Mouse (Mus musculus): Measurements from ENCODE around the gene Oxsm. TPM values are rescaled to one million over a fixed set of nuclear protein-coding genes. Genes with fewer than 3 reads are reported as not detected.

Gene Oxsm
- 10 to 100 TPM; 11.0 to 11.8 TPM for total RNA-seq (2021)
- long read RNA-seq, experiment 1, partial matches to known transcripts = 0 of 5 reads
- long read RNA-seq, experiment 1, other reads (novel, unspliced or antisense) = 4 of 5 reads
- long read RNA-seq, experiment 2, partial matches to known transcripts = 0 of 6 reads
- long read RNA-seq, experiment 2, other reads (novel, unspliced or antisense) = 4 of 6 reads

DNA sequence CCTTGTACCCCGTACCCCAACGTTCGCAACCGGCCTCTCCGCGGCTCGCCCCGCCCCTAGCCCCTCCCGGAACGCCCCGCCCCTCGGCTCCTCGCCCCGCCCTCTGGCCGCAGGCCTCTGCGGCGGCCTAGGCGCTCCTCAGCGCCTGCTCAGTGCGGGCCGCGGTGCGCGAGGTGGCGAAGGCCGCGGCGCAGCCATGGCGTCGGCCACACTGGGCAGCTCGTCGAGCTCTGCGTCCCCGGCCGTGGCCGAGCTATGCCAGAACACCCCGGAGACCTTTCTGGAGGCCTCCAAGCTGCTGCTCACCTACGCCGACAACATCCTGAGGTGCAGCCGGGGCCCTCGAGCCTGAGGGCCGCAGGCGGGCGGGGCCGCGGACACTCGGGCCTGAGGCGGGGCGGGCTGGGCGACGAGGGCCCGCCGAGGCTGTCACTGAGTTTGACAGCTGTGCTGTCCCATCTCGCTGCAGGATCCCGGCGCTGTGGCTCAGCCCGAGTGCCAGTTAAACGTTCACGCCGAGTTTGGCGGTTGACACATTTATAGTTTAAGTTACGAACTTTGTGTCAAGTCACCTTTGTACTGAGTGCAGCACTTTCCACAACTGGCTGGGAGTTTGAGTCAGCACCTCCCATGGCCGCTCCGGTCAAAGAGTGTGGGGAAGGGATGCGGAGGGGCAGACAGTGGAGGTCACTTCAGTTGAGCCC, at the start of gene Oxsm, which contains the start of gene Ngly1:
Oxsm (minus strand) TSS at position 638 of the 704 bp plus-strand sequence.
Ngly1 (plus strand) TSS at position 110 of the 704 bp plus-strand sequence.
- peak; percentile 94 for DNase-seq

DNA sequence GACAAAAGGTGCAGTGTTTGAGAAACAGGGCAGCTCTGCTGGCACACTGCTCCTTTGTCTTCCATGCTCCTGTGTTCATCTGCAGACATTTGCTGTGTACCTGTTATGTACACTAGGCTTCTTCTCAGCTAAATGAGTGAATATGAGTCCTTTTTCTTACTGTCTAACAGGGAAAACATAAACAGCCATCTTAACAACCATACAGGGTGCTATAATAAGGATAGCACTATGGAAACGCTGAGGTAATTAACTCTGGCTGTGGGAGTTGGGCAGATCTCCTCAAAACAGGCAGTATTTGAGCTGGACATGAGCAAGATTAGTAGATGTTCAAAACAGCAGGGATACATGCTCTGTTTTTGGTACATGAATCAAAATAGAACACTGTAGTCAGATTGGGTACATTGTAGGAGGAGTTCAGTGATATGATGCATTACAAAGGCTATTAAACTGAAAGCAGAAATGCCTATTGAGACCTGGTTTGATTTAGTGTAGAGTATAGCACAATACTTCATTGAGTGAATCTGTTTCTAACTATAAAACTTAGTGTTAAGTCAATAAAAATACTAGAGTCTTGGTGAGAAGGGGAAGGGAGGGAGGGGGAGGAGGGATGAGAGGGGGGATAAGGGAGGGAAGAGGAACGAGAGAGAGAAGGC, 47.3 kb upstream of the Oxsm start:
- no peak for DNase-seq

DNA sequence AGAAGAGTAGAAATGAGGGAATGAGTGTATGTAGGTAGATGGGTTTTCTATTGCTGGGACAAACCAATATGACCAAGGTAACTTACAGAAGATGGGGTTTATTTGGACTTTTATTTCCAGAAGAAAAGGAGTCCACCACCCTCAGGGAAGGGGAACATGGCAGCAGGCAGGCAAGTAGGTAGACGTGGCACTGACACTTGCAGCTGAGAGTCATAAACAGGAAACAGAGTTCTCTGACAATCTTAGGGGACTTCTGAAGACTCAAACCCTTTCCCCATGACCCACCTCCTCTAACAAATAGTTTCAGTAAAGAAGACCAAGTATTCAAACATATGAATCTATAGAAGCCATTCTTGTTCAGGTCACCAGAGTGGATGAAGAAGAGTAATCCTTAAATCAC, 44.3 kb upstream of the Oxsm start:
- no peak for DNase-seq

DNA sequence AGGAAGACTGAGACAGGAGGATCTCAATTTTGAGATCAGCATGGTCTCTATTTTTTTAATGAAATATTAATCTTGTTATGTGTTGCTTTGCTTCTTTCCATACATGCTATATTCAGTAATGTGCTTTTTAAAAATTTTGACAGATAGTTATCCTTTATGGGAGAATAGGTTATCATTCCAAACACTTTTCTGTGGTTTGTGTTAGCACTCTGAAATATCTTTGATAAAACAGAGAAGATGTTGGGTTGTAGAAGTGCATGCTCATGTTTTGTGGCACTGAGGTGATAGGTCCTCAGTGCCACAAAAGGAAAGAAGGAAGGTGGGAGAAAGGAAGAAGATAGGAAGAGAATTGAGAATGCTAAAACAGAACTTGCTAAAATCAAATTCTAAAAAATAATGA, 43.4 kb upstream of the Oxsm start:
- DNase-seq = no peak

DNA sequence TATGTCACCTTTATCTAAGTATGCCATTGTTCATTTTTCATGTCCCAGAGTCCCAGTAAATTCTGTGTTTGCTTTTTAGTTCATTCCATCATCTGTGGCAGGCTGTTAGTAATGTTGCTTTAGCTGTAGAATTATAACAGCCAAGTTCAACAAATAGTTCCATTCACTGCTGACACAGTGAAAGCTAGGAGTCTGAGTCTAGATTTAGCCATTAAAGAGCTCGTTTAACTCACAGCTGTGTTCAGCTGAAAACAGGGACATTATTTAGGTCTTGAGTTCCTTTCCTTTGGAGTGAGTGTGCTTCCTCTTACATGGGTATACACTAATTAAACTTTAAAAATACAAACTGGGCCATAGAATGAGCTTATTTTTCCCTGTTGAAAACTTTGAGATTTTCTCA, 42.8 kb upstream of the Oxsm start:
- DNase-seq = no peak

DNA sequence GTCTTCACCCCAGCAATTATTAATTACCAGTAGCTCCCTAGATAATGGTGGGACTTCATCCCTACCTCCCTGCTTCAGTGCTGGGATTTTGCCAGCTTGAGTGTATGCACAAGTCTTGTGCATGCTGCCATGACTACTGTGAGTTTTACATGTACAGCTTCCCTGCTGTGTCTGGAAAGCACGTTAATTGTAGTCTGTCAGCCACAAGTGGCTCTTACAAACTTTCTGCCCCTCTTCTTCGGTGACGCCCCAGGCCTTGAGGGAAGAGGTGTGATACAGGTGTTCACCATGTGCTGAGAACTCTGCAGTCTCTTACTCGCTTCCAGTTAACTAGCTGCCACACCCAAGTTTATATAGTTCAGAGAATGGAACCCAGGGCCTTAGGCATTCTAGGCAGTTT, 34.4 kb upstream of the Oxsm start:
- no peak for DNase-seq

DNA sequence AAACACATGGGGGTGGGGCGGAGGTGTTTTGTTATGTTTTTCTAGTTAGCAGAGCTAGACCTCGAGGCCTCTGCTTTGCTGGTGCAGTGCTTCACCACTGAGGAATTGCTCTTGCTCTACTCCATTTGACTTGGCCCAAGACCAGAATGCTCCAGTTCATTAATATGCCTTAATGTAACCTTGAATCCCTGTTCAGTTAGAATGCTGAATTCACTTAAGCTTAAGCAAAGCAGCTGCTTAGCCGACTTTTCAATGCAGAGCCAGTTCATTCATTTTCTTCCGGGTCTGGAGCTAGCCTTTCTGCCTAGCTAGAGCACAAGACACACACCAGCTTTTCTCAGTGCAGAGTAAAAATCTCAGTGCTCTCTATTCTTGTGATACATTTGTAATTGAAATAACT, 29.6 kb upstream of the Oxsm start:
- no peak for DNase-seq

DNA sequence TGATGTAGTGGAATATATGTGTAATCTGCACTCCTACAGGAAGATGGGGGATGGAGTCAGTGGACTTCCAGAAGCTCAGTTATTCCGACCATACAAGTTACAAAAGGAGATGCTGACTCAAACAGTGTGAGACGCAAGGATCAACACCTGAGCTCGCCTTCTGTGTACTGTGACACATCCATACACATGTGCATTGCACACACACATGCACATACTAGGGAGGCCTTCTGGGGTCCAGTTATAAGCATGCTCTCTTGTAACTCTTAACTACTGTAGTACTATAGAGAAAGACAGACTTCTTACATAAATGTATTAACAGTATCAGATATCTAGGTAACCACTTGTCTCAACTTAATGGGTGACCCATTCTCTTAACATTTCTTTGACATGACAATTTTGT, 24.1 kb upstream of the Oxsm start:
- no peak for DNase-seq

DNA sequence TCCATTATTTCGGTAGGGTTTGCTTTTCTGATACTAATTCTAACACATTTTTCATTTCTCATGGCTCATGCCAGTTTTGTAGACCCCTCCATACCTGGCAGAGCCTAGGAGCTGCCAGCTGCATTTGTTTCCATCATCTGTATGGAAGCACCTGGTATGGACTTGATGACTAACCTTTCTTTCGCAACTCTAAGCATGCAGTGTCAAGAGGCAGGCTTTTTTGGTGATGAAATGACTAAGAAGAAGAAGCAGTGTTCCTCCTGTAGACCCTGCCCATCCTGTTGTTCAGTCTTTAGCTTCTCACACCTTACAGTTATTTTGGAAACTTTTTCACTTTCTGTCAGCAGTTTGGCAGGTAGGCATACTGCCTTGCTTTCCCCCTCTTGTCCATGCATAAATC, 20.2 kb upstream of the Oxsm start:
- no peak for DNase-seq

DNA sequence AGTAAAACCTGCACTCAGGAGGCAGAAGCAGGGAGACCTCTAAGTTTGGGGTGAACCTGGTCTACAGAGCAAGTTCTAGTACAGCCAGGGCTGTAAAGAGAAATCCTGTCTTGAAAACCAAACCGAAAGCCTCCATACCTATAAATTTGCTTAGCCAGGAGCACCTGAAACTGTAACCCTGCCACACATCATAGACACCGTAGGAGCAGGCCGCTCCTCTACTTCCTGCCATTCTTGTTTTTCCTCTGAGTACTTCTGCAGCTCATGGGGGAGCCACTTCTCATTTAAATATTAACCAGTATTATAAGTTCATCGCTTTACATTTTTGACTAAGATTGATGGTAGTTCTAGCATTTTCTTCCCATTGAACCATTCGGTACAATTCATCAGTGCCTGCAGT, 17.4 kb upstream of the Oxsm start:
- no peak for DNase-seq

DNA sequence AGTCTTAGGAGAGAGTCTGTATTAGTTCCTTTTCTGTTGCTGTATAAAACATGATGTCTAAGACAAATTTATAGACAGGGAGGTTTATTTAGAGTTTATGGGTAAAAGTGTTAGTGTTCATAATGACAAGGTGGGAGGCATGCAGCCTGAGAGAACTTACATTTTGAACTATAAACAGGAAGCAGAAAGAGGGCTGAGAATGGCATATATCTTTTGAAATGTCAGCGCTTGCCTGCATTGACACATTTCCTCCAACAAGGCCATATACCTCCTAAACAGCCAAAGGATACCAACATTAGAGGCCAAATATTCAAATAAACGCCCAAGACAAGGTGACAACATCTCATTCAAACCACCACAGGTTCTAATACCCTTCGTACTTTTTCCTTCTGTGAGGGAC, 12.3 kb upstream of the Oxsm start:
- DNase-seq = no peak

DNA sequence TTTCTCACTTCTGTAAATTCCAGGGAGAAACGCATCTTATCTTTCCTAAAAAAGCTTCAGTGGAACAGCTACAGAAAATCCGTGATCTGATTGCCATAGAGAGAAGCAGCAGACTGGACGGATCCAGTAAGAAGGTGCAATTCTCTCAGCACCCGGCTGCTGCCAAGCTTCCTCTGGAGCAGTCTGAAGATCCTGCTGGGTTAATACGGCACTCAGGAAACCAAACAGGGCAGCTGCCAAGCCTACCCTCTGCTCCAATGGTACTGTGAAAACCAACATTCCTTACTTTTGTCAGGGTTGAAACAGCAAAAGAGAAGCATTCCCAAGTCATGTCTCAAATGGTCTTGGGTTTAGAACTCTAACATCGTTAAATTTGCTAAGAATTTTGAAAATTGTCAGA, 10.9 kb upstream of the Oxsm start:
- no peak for DNase-seq

DNA sequence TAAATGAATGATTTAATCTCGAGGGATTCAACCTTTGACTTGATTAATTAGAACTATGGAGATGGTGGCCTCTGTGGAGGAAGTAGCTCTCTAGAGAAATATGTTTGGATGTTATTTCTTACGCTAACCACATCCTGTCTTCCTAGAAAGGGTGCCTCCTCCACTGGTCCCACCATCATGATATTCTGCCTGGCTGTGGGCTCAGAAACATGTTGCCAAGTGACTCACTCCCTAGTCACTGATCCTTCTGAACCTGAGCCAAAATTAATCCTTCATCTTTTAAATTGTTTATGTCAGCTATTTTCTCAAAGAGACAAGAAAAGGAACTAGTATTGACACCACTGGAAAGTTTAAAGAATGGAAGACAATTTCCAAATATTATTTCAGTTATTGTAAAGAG, 6.6 kb upstream of the Oxsm start:
- DNase-seq = no peak

DNA sequence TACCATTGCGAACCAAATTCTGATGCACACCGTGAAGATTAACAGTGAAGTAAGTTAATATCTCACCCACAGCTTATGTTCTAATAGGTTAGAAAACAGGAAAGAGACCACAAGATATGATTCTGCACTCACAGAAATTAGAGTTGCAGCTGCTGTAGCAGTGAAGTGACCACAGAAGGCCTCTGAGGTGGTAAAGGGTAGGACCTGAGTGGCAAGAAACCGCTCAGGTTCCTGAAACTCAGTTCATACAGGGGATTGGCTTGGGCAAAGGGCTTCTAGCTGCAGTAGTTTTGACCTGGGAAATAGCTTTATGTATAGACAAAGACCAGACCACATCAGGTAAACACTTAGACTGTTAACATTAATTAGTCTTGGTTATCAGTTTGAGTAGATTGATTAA, 6.1 kb upstream of the Oxsm start:
- no peak for DNase-seq

DNA sequence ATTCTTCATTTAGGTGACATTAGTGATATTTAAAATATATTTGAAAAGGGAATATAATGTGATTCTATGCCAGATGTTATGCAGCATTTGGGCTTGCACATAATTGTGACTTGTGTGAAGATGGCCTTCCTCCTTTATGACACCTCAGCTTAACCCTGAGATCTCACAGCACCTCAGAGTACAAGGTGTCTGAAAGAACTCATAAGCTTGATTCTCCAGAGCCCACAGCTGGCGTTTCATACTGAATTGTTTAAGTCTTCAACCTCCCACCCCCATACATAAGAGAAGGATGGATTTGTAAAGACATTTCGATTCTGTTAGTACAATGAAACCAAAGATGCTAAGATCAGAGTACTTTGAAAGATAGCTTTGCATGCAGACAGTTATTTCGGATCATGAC, 491 bp upstream of the Oxsm start:
- DNase-seq = no peak

DNA sequence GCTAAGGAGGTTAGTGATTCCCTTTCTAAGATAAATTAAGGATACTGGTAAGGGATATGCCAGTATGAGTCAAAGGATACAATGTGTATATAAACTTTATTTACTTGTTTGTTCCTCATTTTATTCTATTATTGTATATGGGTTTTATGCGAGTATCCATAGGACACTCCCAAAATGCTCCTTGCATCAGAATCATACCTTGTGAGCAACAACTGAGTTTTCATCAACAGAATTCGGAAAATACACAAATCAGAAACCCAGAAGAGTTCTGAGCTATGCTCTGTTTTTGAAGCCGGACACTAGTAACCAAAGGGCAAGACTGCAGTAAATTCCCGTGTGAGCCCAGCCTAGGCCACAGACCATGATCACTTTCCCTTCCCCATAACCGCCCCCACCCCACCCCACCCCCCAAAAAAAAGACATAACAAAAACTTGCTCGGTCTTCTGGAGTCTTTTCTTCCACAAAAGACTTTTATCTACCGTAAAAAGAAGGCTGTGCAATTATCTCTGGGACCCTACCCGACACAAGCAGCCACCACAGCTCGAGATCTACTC, 928 bp downstream of the Oxsm start:
- no peak for DNase-seq

DNA sequence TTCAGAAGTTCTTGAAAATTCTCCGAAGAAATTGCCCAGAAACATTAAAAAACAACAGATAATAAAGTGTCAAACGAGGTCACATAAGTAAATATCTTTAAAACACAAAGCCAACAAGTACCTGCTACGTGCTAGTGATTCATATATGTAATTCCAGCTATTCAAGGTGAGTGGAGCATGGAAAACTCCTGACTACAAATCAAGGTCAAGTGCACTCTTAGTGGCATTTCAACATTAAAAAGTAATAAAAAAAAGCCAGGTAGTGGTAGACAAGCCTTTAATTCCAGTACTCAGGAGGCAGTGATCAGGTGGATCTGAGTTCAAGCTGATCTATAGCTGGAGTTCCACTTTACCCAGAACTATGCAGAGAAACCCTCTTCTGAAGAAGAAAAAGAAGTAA, 1.5 kb downstream of the Oxsm start:
- no peak for DNase-seq

DNA sequence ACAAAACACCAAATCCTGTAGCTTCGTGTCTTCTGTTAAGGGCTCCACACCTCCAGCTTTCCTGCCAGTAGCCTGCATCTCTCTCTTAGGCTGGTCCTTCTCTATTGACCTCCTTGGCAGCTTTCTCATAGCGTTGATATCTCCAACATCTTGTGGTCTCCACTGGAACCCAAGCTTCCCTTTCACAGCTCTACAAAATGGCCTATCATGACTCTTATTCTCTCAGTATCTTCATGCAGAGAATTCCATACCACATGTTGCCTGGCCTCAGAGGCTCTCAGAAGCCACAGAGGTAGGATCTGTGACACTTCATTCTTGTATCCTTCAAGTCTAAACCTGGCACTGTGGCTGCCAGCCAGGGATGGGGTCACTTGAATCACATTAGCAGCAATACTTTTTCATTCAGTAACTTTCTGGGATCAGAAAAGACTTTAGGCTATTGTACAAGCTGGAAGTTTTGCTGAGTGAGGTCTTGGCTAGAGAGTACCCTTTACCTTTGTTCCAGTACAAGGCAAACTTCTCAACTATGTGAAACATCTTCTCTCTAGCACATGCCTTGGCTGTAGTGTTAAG, 3.2 kb downstream of the Oxsm start:
- no peak for DNase-seq

DNA sequence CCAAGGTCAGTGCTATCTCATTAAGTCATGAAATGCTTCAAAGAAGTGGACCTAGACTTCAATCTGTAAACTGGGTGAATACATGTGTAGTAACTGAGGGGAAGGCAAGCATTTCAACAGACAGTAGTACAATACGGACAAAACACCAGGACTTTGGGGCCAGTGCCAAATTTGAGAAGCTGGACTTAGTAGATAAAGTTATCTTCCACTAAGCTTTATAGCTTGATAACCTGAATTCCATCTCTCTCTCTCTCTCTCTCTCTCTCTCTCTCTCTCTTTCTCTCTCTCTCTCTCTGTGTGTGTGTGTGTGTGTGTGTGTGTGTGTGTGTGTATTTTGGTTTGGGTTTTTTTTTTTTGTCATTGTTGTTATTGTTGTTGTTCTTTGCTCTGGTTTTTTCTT, 4.5 kb downstream of the Oxsm start:
- DNase-seq = no peak

DNA sequence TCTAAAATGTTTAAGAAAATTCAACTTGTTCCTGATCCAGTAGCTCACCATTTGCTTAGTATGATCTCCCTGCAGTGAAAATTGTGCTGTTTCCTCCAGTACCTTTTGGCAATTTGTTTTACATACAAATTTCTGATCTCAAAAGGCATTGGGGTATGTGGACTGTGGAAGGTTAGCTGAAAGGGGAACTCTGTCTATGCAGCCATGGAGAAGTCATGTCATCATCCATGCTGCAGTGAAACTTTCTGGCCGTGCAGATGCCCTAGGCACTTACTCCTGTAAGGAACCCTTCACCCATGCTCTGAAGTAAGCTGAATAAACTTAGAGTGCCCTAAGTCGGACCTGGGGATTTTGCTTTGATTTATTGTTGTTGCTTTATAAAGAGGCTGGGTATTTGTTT, 5.2 kb downstream of the Oxsm start:
- DNase-seq = no peak

DNA sequence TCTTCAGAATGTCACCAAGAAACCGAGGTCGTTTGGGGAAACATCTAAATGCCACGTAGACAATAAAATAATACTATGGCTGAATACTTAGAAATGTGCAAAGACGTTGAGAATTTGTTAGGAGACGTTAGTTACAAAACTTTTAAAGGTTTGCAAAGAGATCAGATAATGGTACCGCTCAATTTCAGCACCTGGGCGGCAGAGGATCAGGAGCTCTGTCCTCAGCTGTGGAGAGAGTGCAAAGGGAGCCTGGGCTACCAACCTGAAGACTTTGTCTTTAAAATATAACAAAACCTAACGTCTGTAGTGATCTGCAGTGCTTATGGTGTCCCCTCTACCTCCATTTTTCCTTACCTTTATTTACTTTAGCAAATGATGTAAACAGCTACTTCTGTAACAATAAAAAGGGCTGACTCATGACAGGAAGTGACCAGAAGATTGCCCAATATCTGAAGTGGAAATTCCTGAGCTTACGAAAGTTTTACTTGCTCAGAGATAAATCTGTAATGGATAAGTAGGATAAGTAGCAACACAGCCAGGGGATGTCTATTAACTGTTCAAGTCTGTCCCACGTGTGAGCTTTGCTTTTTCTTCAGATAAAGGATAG, 5.9 kb downstream of the Oxsm start:
- DNase-seq = no peak

DNA sequence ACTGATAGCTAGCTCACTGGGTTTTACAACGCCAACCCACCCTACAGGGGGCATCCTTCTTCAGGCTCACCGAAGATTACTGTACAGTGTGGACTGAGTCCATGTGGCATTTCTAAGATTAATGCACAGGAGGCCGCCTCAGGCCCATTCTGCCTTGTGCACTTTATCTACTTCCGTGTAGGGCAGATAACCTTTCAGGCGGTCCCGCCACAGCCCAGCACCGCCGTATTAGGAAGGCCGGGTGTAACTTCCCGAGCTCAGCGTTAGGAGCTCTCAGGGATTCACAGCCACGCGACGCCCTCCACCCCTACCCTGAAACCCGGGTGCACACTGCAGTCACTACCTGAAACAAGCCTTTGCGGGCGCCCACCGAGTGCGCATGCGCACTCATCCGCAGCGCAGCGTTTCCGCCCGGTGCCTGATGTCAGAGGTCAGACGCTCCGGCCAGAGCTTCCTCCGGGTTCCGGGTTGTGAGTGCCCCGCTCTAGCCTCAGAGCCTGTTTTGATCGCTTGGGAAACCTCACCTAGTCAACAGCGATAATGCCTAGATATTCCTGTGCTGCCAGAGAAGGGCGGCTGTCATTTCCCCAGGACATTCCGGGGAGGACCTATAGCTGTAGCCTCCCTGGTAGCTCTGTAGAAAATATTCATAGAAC, 6.5 kb downstream of the Oxsm start:
- peak; percentile 87 for DNase-seq

Measured in gastrocnemius, postnatal 10 days (tissue).